Mouse (Mus musculus): ENCODE data around the gene Sgms1. TPM values are rescaled to one million over a fixed set of nuclear protein-coding genes. Genes with fewer than 3 reads are reported as not detected.

Sgms1 gene
- polyA plus RNA-seq, 1 experiment from 2014 or later = 17.4 TPM

GRCm38 (mm10) chr19:32353447-32353846 lies 36.1 kb downstream of the Sgms1 start:
- Histone ChIP-seq H3K4me1 (replicated peaks; ENCODE audit: control insufficient read depth, insufficient read depth, low read length) (no peaks in the 10 kb centered on the region), H3K9ac (ENCODE audit: low read depth, low read length) (no peak overlapping the region), H3K9me3 (ENCODE audit: control insufficient read depth, low read length) (no peaks in the 10 kb centered on the region), H3K27me3 (ENCODE audit: control insufficient read depth, insufficient read depth, low read length) (no peaks in the 10 kb centered on the region), H3K4me3 (ENCODE audit: low read depth, low read length) (no peak overlapping the region), H3K4me2 (replicated peaks; ENCODE audit: low read depth, low read length) (no peak overlapping the region), H3K27ac (ENCODE audit: low read depth, low read length) (no peak overlapping the region), H3K36me3 (ENCODE audit: control insufficient read depth, insufficient read depth, low read length) (no peaks in the 10 kb centered on the region)
- no peak for ATAC-seq (ENCODE audit: low FRiP score)
- WGBS = 96% methylated on average over 9 of the region's 9 CpGs
- DNase-seq (ENCODE audit: low spot score) = no peak

- 63% methylated on average over 7 of the region's 7 CpGs for WGBS
- Histone ChIP-seq H3K9me3 (ENCODE audit: control insufficient read depth, low read length) (no peaks in the 10 kb centered on the region), H3K4me1 (replicated peaks; ENCODE audit: control insufficient read depth, insufficient read depth, low read length) (no peaks in the 10 kb centered on the region), H3K4me2 (replicated peaks; ENCODE audit: low read depth, low read length) (no peak overlapping the region), H3K36me3 (ENCODE audit: control insufficient read depth, insufficient read depth, low read length) (no peaks in the 10 kb centered on the region), H3K4me3 (ENCODE audit: low read depth, low read length) (no peak overlapping the region), H3K9ac (ENCODE audit: low read depth, low read length) (no peak overlapping the region), H3K27ac (ENCODE audit: low read depth, low read length) (no peak overlapping the region), H3K27me3 (ENCODE audit: control insufficient read depth, insufficient read depth, low read length) (no peaks in the 10 kb centered on the region)
- DNase-seq (ENCODE audit: low spot score) (no peak), ATAC-seq (ENCODE audit: low FRiP score) (no peak)
These were observed 40.4 kb downstream of the Sgms1 start for GRCm38 (mm10) chr19:32348955-32349654.

- Histone ChIP-seq H3K27me3 (ENCODE audit: control insufficient read depth, insufficient read depth, low read length) (no peaks in the 10 kb centered on the region), H3K9ac (ENCODE audit: low read depth, low read length) (no peak overlapping the region), H3K4me2 (replicated peaks; ENCODE audit: low read depth, low read length) (no peak overlapping the region), H3K9me3 (ENCODE audit: control insufficient read depth, low read length) (no peaks in the 10 kb centered on the region), H3K4me1 (replicated peaks; ENCODE audit: control insufficient read depth, insufficient read depth, low read length) (peaks cover 2% of the 10 kb centered on the region; the same call in 1 of the 2 replicates), H3K27ac (ENCODE audit: low read depth, low read length) (no peak overlapping the region), H3K36me3 (ENCODE audit: control insufficient read depth, insufficient read depth, low read length) (no peaks in the 10 kb centered on the region), H3K4me3 (ENCODE audit: low read depth, low read length) (no peak overlapping the region)
- ATAC-seq (ENCODE audit: low FRiP score) (no peak), DNase-seq (ENCODE audit: low spot score) (no peak)
- 89% methylated on average over 5 of the region's 5 CpGs for WGBS
These were observed 42.0 kb downstream of the Sgms1 start for GRCm38 (mm10) chr19:32347491-32347890.

- WGBS = 80% methylated on average over 9 of the region's 9 CpGs
- Histone ChIP-seq H3K27me3 (ENCODE audit: control insufficient read depth, insufficient read depth, low read length) (no peaks in the 10 kb centered on the region), H3K9ac (ENCODE audit: low read depth, low read length) (no peak overlapping the region), H3K4me1 (replicated peaks; ENCODE audit: control insufficient read depth, insufficient read depth, low read length) (peaks cover 2% of the 10 kb centered on the region; the same call in 1 of the 2 replicates), H3K4me2 (replicated peaks; ENCODE audit: low read depth, low read length) (no peak overlapping the region), H3K27ac (ENCODE audit: low read depth, low read length) (no peak overlapping the region), H3K9me3 (ENCODE audit: control insufficient read depth, low read length) (no peaks in the 10 kb centered on the region), H3K4me3 (ENCODE audit: low read depth, low read length) (no peak overlapping the region), H3K36me3 (ENCODE audit: control insufficient read depth, insufficient read depth, low read length) (no peaks in the 10 kb centered on the region)
- ATAC-seq (ENCODE audit: low FRiP score) = no peak
- DNase-seq (ENCODE audit: low spot score) = no peak
These were observed 42.7 kb downstream of the Sgms1 start for GRCm38 (mm10) chr19:32346624-32347341.

GRCm38 (mm10) chr19:32346176-32346575 lies 43.3 kb downstream of the Sgms1 start:
- 37% methylated on average over 3 of the region's 3 CpGs for WGBS
- Histone ChIP-seq H3K4me2 (replicated peaks; ENCODE audit: low read depth, low read length) (no peak overlapping the region), H3K4me3 (ENCODE audit: low read depth, low read length) (no peak overlapping the region), H3K36me3 (ENCODE audit: control insufficient read depth, insufficient read depth, low read length) (no peaks in the 10 kb centered on the region), H3K27me3 (ENCODE audit: control insufficient read depth, insufficient read depth, low read length) (no peaks in the 10 kb centered on the region), H3K9me3 (ENCODE audit: control insufficient read depth, low read length) (no peaks in the 10 kb centered on the region), H3K9ac (ENCODE audit: low read depth, low read length) (no peak overlapping the region), H3K27ac (ENCODE audit: low read depth, low read length) (no peak overlapping the region), H3K4me1 (replicated peaks; ENCODE audit: control insufficient read depth, insufficient read depth, low read length) (peaks cover 2% of the 10 kb centered on the region; the same call in 1 of the 2 replicates)
- no peak for ATAC-seq (ENCODE audit: low FRiP score)
- DNase-seq (ENCODE audit: low spot score) = no peak

GRCm38 (mm10) chr19:32345181-32345745 lies 44.3 kb downstream of the Sgms1 start:
- Histone ChIP-seq H3K27ac (ENCODE audit: low read depth, low read length) (no peak overlapping the region), H3K27me3 (ENCODE audit: control insufficient read depth, insufficient read depth, low read length) (no peaks in the 10 kb centered on the region), H3K4me2 (replicated peaks; ENCODE audit: low read depth, low read length) (no peak overlapping the region), H3K9ac (ENCODE audit: low read depth, low read length) (no peak overlapping the region), H3K4me1 (replicated peaks; ENCODE audit: control insufficient read depth, insufficient read depth, low read length) (peaks cover 2% of the 10 kb centered on the region; the same call in 1 of the 2 replicates), H3K36me3 (ENCODE audit: control insufficient read depth, insufficient read depth, low read length) (no peaks in the 10 kb centered on the region), H3K4me3 (ENCODE audit: low read depth, low read length) (no peak overlapping the region), H3K9me3 (ENCODE audit: control insufficient read depth, low read length) (no peaks in the 10 kb centered on the region)
- DNase-seq (ENCODE audit: low spot score) (no peak), ATAC-seq (ENCODE audit: low FRiP score) (no peak)
- 83% methylated on average over 6 of the region's 6 CpGs for WGBS

- peaks cover 2% of the 10 kb centered on the region; the same call in 1 of the 2 replicates for H3K4me1 ChIP-seq (replicated peaks; ENCODE audit: control insufficient read depth, insufficient read depth, low read length)
- no peak overlapping the region for H3K9ac ChIP-seq (ENCODE audit: low read depth, low read length)
- H3K4me2 ChIP-seq (replicated peaks; ENCODE audit: low read depth, low read length) = no peak overlapping the region
These were observed 44.8 kb downstream of the Sgms1 start for GRCm38 (mm10) chr19:32344738-32345121.

GRCm38 (mm10) chr19:32343937-32344737 lies 45.4 kb downstream of the Sgms1 start:
- Histone ChIP-seq H3K4me2 (replicated peaks; ENCODE audit: low read depth, low read length) (peak overlapping the region; percentile 16), H3K9me3 (ENCODE audit: control insufficient read depth, low read length) (no peaks in the 10 kb centered on the region), H3K4me3 (ENCODE audit: low read depth, low read length) (no peak overlapping the region), H3K36me3 (ENCODE audit: control insufficient read depth, insufficient read depth, low read length) (no peaks in the 10 kb centered on the region), H3K4me1 (replicated peaks; ENCODE audit: control insufficient read depth, insufficient read depth, low read length) (peaks cover 2% of the 10 kb centered on the region; the same call in 1 of the 2 replicates), H3K9ac (ENCODE audit: low read depth, low read length) (no peak overlapping the region), H3K27me3 (ENCODE audit: control insufficient read depth, insufficient read depth, low read length) (no peaks in the 10 kb centered on the region), H3K27ac (ENCODE audit: low read depth, low read length) (no peak overlapping the region)
- DNase-seq (ENCODE audit: low spot score) (no peak), ATAC-seq (ENCODE audit: low FRiP score) (0 out of 2 replicates have a peak, but pooled peaks have one; percentile 22)
- WGBS = 6% methylated on average over 17 of the region's 17 CpGs

More at GRCm38 (mm10) chr19:32344738-32345121, 44.8 kb downstream of the Sgms1 start:
- Histone ChIP-seq H3K27me3 (ENCODE audit: control insufficient read depth, insufficient read depth, low read length) (no peaks in the 10 kb centered on the region), H3K9me3 (ENCODE audit: control insufficient read depth, low read length) (no peaks in the 10 kb centered on the region), H3K27ac (ENCODE audit: low read depth, low read length) (no peak overlapping the region), H3K4me3 (ENCODE audit: low read depth, low read length) (no peak overlapping the region), H3K36me3 (ENCODE audit: control insufficient read depth, insufficient read depth, low read length) (no peaks in the 10 kb centered on the region)
- ATAC-seq (ENCODE audit: low FRiP score) (0 out of 2 replicates have a peak, but pooled peaks have one; percentile 69), DNase-seq (ENCODE audit: low spot score) (no peak)
- 9% methylated on average over 4 of the region's 4 CpGs for WGBS

Measured in hindbrain, embryonic 11.5 days (tissue).